Mouse (Mus musculus) midbrain, embryonic 15.5 days (tissue): ENCODE measurements around the gene Gpr152. TPM values are rescaled to one million over a fixed set of nuclear protein-coding genes. Genes with fewer than 3 reads are reported as not detected.

Source experiments
- ATAC-seq: fragments of 200-750 bp; cut with Nextera tagmentation; replicated peaks from 2 replicates; pipeline ENCODE4 v1.8.0; 2017; ENCODE audit warnings: moderate TSS enrichment
- H3K27ac ChIP-seq: fragments of 300-500 bp; sonication (generic); 2 replicates; pipeline ENCODE4 v1.5.1; 2015; ENCODE audit warnings: mild to moderate bottlenecking, inconsistent platforms
- H3K27me3 ChIP-seq: fragments of 300-500 bp; sonication (generic); replicated peaks from 2 replicates; pipeline ENCODE4 v1.6.1; 2015; ENCODE audit warnings: inconsistent platforms
- H3K36me3 ChIP-seq: fragments of 300-500 bp; sonication (generic); replicated peaks from 2 replicates; pipeline ENCODE4 v1.6.1; 2015; ENCODE audit warnings: inconsistent platforms
- H3K4me1 ChIP-seq: fragments of 300-500 bp; sonication (generic); 2 replicates; pipeline ENCODE4 v1.6.1; 2015; ENCODE audit warnings: inconsistent platforms
- H3K4me2 ChIP-seq: fragments of 300-500 bp; sonication (generic); 2 replicates; pipeline ENCODE4 v1.6.1; 2015; ENCODE audit warnings: inconsistent platforms, mild to moderate bottlenecking, moderate library complexity
- H3K4me3 ChIP-seq: fragments of 300-500 bp; sonication (generic); 2 replicates; pipeline ENCODE4 v1.5.1; 2015; ENCODE audit warnings: mild to moderate bottlenecking, inconsistent platforms
- H3K9ac ChIP-seq: fragments of 300-500 bp; sonication (generic); 2 replicates; pipeline ENCODE4 v1.6.1; 2015; ENCODE audit warnings: mild to moderate bottlenecking, inconsistent platforms
- H3K9me3 ChIP-seq: fragments of 300-500 bp; sonication (generic); 2 replicates; pipeline ENCODE4 v1.6.1; 2016; ENCODE audit warnings: inconsistent platforms
- WGBS: fragments of 180-500 bp; shearing (Covaris S2); methylation state at CpG from one replicate; pipeline ENCODE4 v1.1.7; 2015; ENCODE audit warnings: mixed read lengths; 5-methylcytosine and 5-hydroxymethylcytosine counted together
- polyA plus RNA-seq: library from polyadenylated mRNA; unstranded; fragments of >200 nt; fragmentation: Nextera tagmentation; extraction: Ambion mirVana; gene quantifications from 2 replicates; pipeline ENCODE4 v1.2.1, GENCODE M21; 2015

Gene Gpr152
- polyA plus RNA-seq, 1 experiment from 2014 or later: 0.04 TPM

GRCm38 (mm10) chr19:4191528-4192250, 52.1 kb downstream of the Gpr152 start, which contains the start of gene Ppp1ca:
Ppp1ca (plus strand) TSS chr19:4192065.
- peaks cover 24% of the 10 kb centered on the region for H3K4me1 ChIP-seq
- peak within 1 kb of the TSS; percentile 93 for H3K4me2 ChIP-seq
- peak within 1 kb of the TSS; percentile 84 for H3K27ac ChIP-seq
- no peaks in the 10 kb centered on the region for H3K27me3 ChIP-seq
- 6% methylated on average over 42 of the region's 47 CpGs for WGBS
- peaks cover 26% of the 10 kb centered on the region for H3K36me3 ChIP-seq
- no peaks in the 10 kb centered on the region for H3K9me3 ChIP-seq
- peak within 1 kb of the TSS; percentile 88 for H3K9ac ChIP-seq
- H3K4me3 ChIP-seq: peak within 1 kb of the TSS; percentile 70
- peak; percentile 90 for ATAC-seq

GRCm38 (mm10) chr19:4192251-4192985, 52.8 kb downstream of the Gpr152 start:
- Histone ChIP-seq H3K27me3 (no peaks in the 10 kb centered on the region), H3K27ac (peak overlapping the region; percentile 84), H3K9ac (peak overlapping the region; percentile 88), H3K4me3 (peak overlapping the region; percentile 70), H3K9me3 (no peaks in the 10 kb centered on the region), H3K4me2 (peak overlapping the region; percentile 93), H3K4me1 (peaks cover 24% of the 10 kb centered on the region), H3K36me3 (peaks cover 28% of the 10 kb centered on the region)
- peak; percentile 44 for ATAC-seq
- WGBS: under 1% methylated on average over 50 of the region's 52 CpGs

DNA sequence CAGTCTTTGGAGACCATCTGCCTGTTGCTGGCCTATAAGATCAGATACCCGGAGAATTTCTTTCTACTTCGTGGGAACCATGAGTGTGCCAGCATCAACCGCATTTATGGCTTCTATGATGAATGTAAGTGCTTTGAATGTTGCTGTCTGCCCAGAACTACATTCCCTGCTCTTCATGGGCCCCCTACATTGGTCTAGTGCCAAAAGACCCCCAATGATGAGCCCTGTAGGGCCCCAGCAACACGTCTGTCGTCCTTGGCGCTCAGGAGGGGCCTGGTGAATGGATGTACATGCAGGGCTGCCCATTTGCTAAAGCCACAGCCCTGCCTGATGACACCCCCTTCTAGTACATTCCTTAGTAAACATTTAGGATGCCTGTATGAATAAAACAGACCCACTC, 53.5 kb downstream of the Gpr152 start:
- ATAC-seq: no peak
- H3K36me3 ChIP-seq: peaks cover 28% of the 10 kb centered on the region
- no peaks in the 10 kb centered on the region for H3K27me3 ChIP-seq
- peaks cover 24% of the 10 kb centered on the region for H3K4me1 ChIP-seq
- peak overlapping the region; percentile 93 for H3K4me2 ChIP-seq
- H3K4me3 ChIP-seq: peak overlapping the region; percentile 70
- peak overlapping the region; percentile 84; the same call in 1 of the 2 replicates for H3K27ac ChIP-seq
- peak overlapping the region; percentile 88 for H3K9ac ChIP-seq
- WGBS: 55% methylated on average over 6 of the region's 6 CpGs
- H3K9me3 ChIP-seq: no peaks in the 10 kb centered on the region

- Histone ChIP-seq H3K4me2 (peak overlapping the region; percentile 93), H3K4me1 (peaks cover 24% of the 10 kb centered on the region), H3K9ac (no peak overlapping the region), H3K27ac (no peak overlapping the region), H3K9me3 (no peaks in the 10 kb centered on the region), H3K27me3 (no peaks in the 10 kb centered on the region), H3K36me3 (peaks cover 28% of the 10 kb centered on the region), H3K4me3 (no peak overlapping the region)
- WGBS: 83% methylated on average over 8 of the region's 8 CpGs
- ATAC-seq: no peak
These were observed 54.6 kb downstream of the Gpr152 start for GRCm38 (mm10) chr19:4194021-4194724.

DNA sequence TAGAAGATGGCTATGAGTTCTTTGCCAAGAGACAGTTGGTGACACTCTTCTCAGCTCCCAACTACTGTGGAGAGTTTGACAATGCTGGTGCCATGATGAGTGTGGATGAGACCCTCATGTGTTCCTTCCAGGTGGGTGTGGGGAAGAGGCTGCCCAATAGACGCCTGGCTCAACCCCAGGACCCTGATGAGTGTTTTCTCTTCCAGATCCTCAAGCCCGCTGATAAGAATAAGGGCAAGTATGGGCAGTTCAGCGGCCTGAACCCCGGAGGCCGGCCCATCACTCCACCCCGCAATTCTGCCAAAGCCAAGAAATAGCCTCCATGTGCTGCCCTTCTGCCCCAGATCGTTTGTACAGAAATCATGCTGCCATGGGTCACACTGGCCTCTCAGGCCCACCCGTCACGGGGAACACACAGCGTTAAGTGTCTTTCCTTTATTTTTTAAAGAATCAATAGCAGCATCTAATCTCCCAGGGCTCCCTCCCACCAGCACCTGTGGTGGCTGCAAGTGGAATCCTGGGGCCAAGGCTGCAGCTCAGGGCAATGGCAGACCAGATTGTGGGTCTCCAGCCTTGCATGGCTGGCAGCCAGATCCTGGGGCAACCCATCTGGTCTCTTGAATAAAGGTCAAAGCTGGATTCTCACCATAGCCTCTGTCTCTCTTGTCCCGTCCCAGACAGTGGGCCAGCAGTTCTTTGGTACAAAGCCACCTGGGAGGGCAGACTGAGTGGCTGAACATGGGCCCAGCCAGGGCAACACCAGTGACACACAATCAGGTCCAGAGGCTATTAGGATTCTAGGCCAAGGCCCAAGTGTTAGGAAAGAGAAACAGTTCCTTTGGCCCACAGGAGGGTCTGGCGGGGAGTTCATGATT, 55.4 kb downstream of the Gpr152 start:
- peaks cover 28% of the 10 kb centered on the region for H3K36me3 ChIP-seq
- no peaks in the 10 kb centered on the region for H3K27me3 ChIP-seq
- no peak overlapping the region for H3K4me2 ChIP-seq
- no peak overlapping the region for H3K4me3 ChIP-seq
- H3K4me1 ChIP-seq: peaks cover 24% of the 10 kb centered on the region
- H3K9ac ChIP-seq: no peak overlapping the region
- H3K27ac ChIP-seq: no peak overlapping the region
- H3K9me3 ChIP-seq: no peaks in the 10 kb centered on the region
- no peak for ATAC-seq
- 83% methylated on average over 12 of the region's 12 CpGs for WGBS

Other genes with a start within 250 kb of the Gpr152 start
- 12.7 and 14.6 TPM in 2 replicates for gene Tcirg1, start 232.7 kb upstream of the Gpr152 start, polyA plus RNA-seq
- gene Ndufs8, start 227.0 kb upstream of the Gpr152 start, polyA plus RNA-seq: 246 and 258 TPM in 2 replicates
- gene Aldh3b1, start 210.0 kb upstream of the Gpr152 start, polyA plus RNA-seq: 1.9 TPM in 2 replicates
- 11.7 and 11.8 TPM in 2 replicates for gene Unc93b1, start 204.6 kb upstream of the Gpr152 start, polyA plus RNA-seq
- gene Aldh3b3, start 181.1 kb upstream of the Gpr152 start, polyA plus RNA-seq: not detected in 2 replicates
- 0.43 and 0.67 TPM in 2 replicates for gene Aldh3b2, start 167.5 kb upstream of the Gpr152 start, polyA plus RNA-seq
- 1.7 and 2.2 TPM in 2 replicates for gene Acy3, start 153.2 kb upstream of the Gpr152 start, polyA plus RNA-seq
- gene Tbx10, start 147.0 kb upstream of the Gpr152 start, polyA plus RNA-seq: not detected in 2 replicates
- 30.6 and 33.4 TPM in 2 replicates for gene Nudt8, start 139.2 kb upstream of the Gpr152 start, polyA plus RNA-seq
- 6.5 and 8.3 TPM in 2 replicates for gene Gm49405, start 139.2 kb upstream of the Gpr152 start, polyA plus RNA-seq
- gene Doc2g, start 136.5 kb upstream of the Gpr152 start, polyA plus RNA-seq: 8.4 and 12.1 TPM in 2 replicates
- gene Ndufv1, start 127.0 kb upstream of the Gpr152 start, polyA plus RNA-seq: 229 and 239 TPM in 2 replicates
- gene Gstp1, start 101.8 kb upstream of the Gpr152 start, polyA plus RNA-seq: 513 and 520 TPM in 2 replicates
- gene Gstp2, start 93.8 kb upstream of the Gpr152 start, polyA plus RNA-seq: 2.7 and 5.6 TPM in 2 replicates
- gene Gstp3, start 80.2 kb upstream of the Gpr152 start, polyA plus RNA-seq: not detected in 2 replicates
- 0.22 TPM in 1 of 2 replicates, not detected in the other for gene Cabp2, start 58.2 kb upstream of the Gpr152 start, polyA plus RNA-seq
- 92.3 and 92.9 TPM in 2 replicates for gene Cdk2ap2, start 42.6 kb upstream of the Gpr152 start, polyA plus RNA-seq
- 97.7 and 102 TPM in 2 replicates for gene Pitpnm1, start 39.8 kb upstream of the Gpr152 start, polyA plus RNA-seq
- gene Aip, start 13.9 kb upstream of the Gpr152 start, polyA plus RNA-seq: 99.5 and 101 TPM in 2 replicates
- gene Cabp4, start 4.2 kb downstream of the Gpr152 start, polyA plus RNA-seq: 0.22 and 0.28 TPM in 2 replicates
- 127 and 139 TPM in 2 replicates for gene Coro1b, start 8.8 kb downstream of the Gpr152 start, polyA plus RNA-seq
- 0.26 and 0.96 TPM in 2 replicates for gene Ptprcap, start 13.8 kb downstream of the Gpr152 start, polyA plus RNA-seq
- gene Rps6kb2, start 23.6 kb downstream of the Gpr152 start, polyA plus RNA-seq: 60.1 and 60.7 TPM in 2 replicates
- gene Carns1, start 35.7 kb downstream of the Gpr152 start, polyA plus RNA-seq: 5.9 and 6.9 TPM in 2 replicates
- gene Tbc1d10c, start 51.5 kb downstream of the Gpr152 start, polyA plus RNA-seq: 0.38 and 0.93 TPM in 2 replicates
- 537 and 571 TPM in 2 replicates for gene Ppp1ca, start 52.3 kb downstream of the Gpr152 start, polyA plus RNA-seq
- 23.7 and 24.9 TPM in 2 replicates for gene Rad9a, start 61.9 kb downstream of the Gpr152 start, polyA plus RNA-seq
- gene Clcf1, start 74.5 kb downstream of the Gpr152 start, polyA plus RNA-seq: 0.79 and 0.88 TPM in 2 replicates
- not detected in 2 replicates for gene AC109138.7, start 74.6 kb downstream of the Gpr152 start, polyA plus RNA-seq
- 20.4 and 20.6 TPM in 2 replicates for gene Pold4, start 92.1 kb downstream of the Gpr152 start, polyA plus RNA-seq
- gene Ssh3, start 129.4 kb downstream of the Gpr152 start, polyA plus RNA-seq: 12.2 and 16.2 TPM in 2 replicates
- 53.9 and 57.1 TPM in 2 replicates for gene Ankrd13d, start 143.3 kb downstream of the Gpr152 start, polyA plus RNA-seq
- 28.2 and 29.6 TPM in 2 replicates for gene Grk2, start 166.4 kb downstream of the Gpr152 start, polyA plus RNA-seq